Mouse (Mus musculus) hindbrain, embryonic 12.5 days (tissue): Measurements from ENCODE around the gene Ifngr1. TPM values are rescaled to one million over a fixed set of nuclear protein-coding genes. Genes with fewer than 3 reads are reported as not detected.

Experiments
- ATAC-seq: fragments of 200-750 bp; cut with Nextera tagmentation; 2 replicates; pipeline ENCODE4 v1.8.0; 2017; ENCODE audit warnings: moderate TSS enrichment; ENCODE audit not compliant: low FRiP score
- H3K27ac ChIP-seq: fragments of 300-500 bp; sonication (generic); 2 replicates; pipeline ENCODE4 v1.5.1; 2016; ENCODE audit warnings: mild to moderate bottlenecking
- H3K27me3 ChIP-seq: fragments of 300-500 bp; sonication (generic); 2 replicates; pipeline ENCODE4 v1.6.1; 2016; ENCODE audit warnings: mild to moderate bottlenecking
- H3K36me3 ChIP-seq: fragments of 300-500 bp; sonication (generic); 2 replicates; pipeline ENCODE4 v1.6.1; 2016; ENCODE audit warnings: mild to moderate bottlenecking
- H3K4me1 ChIP-seq: fragments of 300-500 bp; sonication (generic); 2 replicates; pipeline ENCODE4 v1.6.1; 2016
- H3K4me2 ChIP-seq: fragments of 300-500 bp; sonication (generic); replicated peaks from 2 replicates; pipeline ENCODE4 v1.6.1; 2016; ENCODE audit warnings: mild to moderate bottlenecking
- H3K4me3 ChIP-seq: fragments of 300-500 bp; sonication (generic); 2 replicates; pipeline ENCODE4 v1.5.1; 2016; ENCODE audit warnings: mild to moderate bottlenecking
- H3K9ac ChIP-seq: fragments of 300-500 bp; sonication (generic); 2 replicates; pipeline ENCODE4 v1.6.1; 2016; ENCODE audit warnings: mild to moderate bottlenecking, moderate library complexity
- H3K9me3 ChIP-seq: fragments of 300-500 bp; sonication (generic); replicated peaks from 2 replicates; pipeline ENCODE4 v1.6.1; 2016; ENCODE audit warnings: mild to moderate bottlenecking
- WGBS: fragments of 180-500 bp; shearing (Covaris S2); methylation state at CpG from one replicate; pipeline ENCODE4 v1.1.7; 2016; 5-methylcytosine and 5-hydroxymethylcytosine counted together
- polyA plus RNA-seq: library from polyadenylated mRNA; unstranded; fragments of >200 nt; fragmentation: Nextera tagmentation; extraction: Ambion mirVana; gene quantifications from 2 replicates; pipeline ENCODE4 v1.2.1, GENCODE M21; 2016

Ifngr1 gene
- polyA plus RNA-seq, 1 experiment from 2014 or later, result 30.9 TPM

DNA sequence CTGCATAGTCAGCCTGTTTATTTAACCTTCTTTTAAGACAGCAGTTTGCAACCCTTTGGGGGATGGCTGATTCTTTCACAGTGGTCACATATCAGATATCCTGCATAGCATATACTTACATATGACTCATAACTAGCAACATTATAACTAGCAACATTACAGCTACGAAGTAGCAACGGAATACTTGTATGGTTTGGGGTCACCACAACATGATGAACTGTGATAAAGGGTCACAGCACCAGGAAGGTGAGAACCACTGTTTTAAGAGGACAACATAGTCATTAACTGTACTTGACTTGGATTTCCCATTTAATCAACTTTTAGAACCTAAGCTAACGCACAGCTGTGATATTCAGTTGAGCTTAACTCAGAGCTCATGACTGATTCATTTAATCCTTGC is 14.2 kb upstream of the Ifngr1 start:
- WGBS, result 92% methylated on average over 3 of the region's 3 CpGs
- Histone ChIP-seq H3K36me3 (no peaks in the 10 kb centered on the region), H3K4me2 (no peak overlapping the region), H3K9ac (no peak overlapping the region), H3K27me3 (no peaks in the 10 kb centered on the region), H3K4me1 (no peaks in the 10 kb centered on the region), H3K27ac (no peak overlapping the region), H3K4me3 (no peak overlapping the region), H3K9me3 (no peaks in the 10 kb centered on the region)
- ATAC-seq, result no peak

DNA sequence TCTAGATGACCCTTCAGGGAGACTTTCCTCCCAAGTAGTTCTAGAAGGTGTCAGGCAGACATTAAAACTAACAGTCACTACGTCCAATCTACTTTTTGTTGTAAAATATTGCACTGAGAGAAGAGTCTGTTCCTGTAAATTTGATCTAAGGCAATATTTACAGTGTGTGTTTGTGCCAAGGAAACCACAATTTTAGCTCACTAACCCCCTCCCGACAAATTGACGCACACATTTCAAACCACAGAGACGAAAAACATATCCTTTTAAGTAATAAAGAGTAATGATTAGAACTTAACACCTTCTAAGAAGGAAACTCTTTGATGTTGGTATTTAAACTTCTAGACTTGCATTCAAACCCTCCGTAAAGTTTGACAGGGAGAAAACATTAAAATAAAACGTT is 13.7 kb upstream of the Ifngr1 start:
- Histone ChIP-seq H3K4me2 (no peak overlapping the region), H3K4me1 (no peaks in the 10 kb centered on the region), H3K4me3 (no peak overlapping the region), H3K9me3 (no peaks in the 10 kb centered on the region), H3K36me3 (no peaks in the 10 kb centered on the region), H3K27me3 (no peaks in the 10 kb centered on the region), H3K27ac (no peak overlapping the region), H3K9ac (no peak overlapping the region)
- WGBS, result 89% methylated on average over 6 of the region's 6 CpGs
- no peak for ATAC-seq

DNA sequence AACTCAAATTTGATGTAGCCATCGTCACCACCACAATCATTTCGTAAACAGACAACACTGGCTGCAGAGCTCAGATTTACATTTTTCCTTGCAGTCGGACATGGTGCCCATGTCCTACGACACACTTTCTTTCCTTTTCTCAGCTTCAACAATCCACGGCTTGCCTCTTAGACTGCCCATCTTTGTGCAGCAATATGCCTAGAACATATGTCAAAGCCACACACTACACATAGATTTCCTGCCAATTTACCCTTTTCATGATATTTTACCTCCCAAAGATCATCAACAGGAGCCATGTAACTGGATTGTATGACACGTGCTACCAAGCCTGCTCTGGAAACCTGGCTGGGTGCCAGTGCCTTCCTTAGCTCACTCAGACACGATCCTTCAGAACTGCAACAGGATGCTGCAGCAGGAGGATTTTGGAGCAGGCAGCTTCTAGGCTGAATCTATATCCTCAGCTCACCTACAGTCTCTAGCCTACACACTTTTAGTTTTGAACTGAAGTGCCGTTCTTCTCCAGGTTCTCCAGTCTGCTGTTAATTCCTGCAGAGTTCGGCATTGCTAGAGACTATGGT is 13.3 kb upstream of the Ifngr1 start:
- no peak overlapping the region for H3K27ac ChIP-seq
- ATAC-seq, result no peak
- 78% methylated on average over 9 of the region's 9 CpGs for WGBS

DNA sequence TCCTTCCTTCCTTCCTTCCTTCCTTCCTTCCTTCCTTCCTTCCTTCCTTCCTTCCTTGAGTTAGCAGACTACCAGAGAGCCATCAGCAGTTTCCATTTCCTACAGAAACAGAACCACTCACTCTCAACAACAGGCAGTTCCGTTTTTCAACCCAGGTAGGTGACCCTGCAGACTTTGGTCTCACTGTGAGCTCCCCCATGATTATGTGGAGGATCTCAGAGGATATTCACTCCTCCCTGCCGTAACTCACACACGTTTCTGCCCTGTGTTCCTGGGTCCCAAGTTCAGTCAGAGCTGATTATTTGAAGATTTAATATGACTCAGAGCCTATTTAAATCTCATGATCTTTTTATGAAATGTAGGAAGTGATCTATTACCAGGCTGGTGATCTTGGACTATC is 11.1 kb upstream of the Ifngr1 start:
- ATAC-seq, result no peak
- 69% methylated on average over 3 of the region's 3 CpGs for WGBS
- no peaks in the 10 kb centered on the region for H3K36me3 ChIP-seq
- no peaks in the 10 kb centered on the region for H3K4me1 ChIP-seq
- H3K27me3 ChIP-seq, result no peaks in the 10 kb centered on the region
- H3K9me3 ChIP-seq, result no peaks in the 10 kb centered on the region
- H3K9ac ChIP-seq, result no peak overlapping the region
- no peak overlapping the region for H3K4me3 ChIP-seq
- H3K4me2 ChIP-seq, result no peak overlapping the region
- H3K27ac ChIP-seq, result no peak overlapping the region

More for the DNA sequence above, 13.3 kb upstream of the Ifngr1 start:
- no peak overlapping the region for H3K4me2 ChIP-seq
- H3K36me3 ChIP-seq, result no peaks in the 10 kb centered on the region
- no peaks in the 10 kb centered on the region for H3K4me1 ChIP-seq
- no peaks in the 10 kb centered on the region for H3K9me3 ChIP-seq
- H3K4me3 ChIP-seq, result no peak overlapping the region
- no peaks in the 10 kb centered on the region for H3K27me3 ChIP-seq
- H3K9ac ChIP-seq, result no peak overlapping the region

DNA sequence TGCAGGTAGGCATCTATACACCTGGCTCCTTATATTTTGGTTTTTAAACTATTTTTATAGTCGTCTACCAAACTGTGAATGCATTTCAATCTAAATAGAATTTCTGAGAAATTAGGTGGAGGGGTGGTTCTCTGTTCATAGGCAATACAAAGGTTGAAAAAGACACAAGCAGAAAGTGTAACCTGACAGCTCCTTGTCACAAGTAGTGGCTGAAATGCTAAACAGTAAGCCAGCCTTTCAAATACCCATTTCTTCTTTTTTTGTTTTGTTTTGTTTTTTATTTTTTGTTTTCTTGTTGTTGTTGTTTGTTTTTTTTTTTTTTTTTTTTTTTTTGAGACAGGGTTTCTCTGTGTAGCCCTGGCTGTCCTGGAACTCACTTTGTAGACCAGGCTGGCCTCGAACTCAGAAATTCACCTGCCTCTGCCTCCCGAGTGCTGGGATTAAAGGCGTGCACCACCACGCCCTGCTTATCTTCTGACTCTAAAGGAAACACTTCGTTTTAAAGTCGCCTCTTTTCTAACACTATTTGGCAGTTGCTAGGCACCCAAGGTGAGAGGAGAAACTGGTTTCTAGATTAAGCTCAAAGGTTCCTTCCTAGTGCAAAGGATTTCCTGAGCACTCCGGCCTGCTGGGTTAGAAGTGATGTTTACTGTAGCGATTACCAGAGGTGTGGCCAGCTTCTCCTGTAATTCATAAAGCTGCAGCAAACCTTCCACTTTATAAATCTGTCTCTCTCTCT is 9.7 kb upstream of the Ifngr1 start:
- Histone ChIP-seq H3K4me1 (no peaks in the 10 kb centered on the region), H3K27me3 (no peaks in the 10 kb centered on the region), H3K9me3 (no peaks in the 10 kb centered on the region), H3K9ac (no peak overlapping the region), H3K4me3 (no peak overlapping the region), H3K36me3 (no peaks in the 10 kb centered on the region), H3K27ac (no peak overlapping the region), H3K4me2 (no peak overlapping the region)
- WGBS, result 83% methylated on average over 9 of the region's 9 CpGs
- no peak for ATAC-seq

DNA sequence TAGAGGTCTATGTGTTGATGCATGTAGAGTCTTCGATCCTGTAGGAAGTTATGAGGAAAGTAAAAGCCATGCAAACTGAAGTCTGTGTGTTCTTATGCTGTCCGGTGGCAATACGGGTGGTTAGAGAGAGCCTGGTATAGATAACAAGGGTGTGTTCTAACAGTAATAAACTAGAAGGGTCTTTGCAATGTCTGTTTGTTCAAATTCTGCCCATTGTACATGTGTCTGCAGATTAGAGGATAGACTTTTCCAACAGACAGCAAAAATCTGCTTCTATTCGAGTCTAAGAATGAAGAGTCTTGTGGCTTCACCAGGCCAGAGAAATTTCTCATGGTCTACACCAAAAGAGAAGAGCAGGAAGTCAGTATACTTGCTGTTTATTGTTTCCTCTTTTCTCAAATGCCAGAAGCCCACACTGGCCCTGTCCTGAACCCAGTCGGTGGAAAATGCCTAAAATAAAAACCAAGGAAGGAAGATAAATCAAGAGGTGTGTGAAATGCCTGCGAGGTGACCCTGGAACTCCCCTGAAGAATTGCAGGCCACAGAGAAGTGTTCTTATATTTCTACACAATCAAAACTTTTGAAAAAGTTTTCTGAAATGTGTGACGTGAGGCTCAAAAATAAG is 8.8 kb upstream of the Ifngr1 start:
- H3K4me2 ChIP-seq, result no peak overlapping the region
- WGBS, result 80% methylated on average over 7 of the region's 7 CpGs
- no peaks in the 10 kb centered on the region for H3K9me3 ChIP-seq
- H3K36me3 ChIP-seq, result no peaks in the 10 kb centered on the region
- H3K27me3 ChIP-seq, result no peaks in the 10 kb centered on the region
- H3K9ac ChIP-seq, result no peak overlapping the region
- H3K4me1 ChIP-seq, result no peaks in the 10 kb centered on the region
- no peak for ATAC-seq
- H3K4me3 ChIP-seq, result no peak overlapping the region
- no peak overlapping the region for H3K27ac ChIP-seq

DNA sequence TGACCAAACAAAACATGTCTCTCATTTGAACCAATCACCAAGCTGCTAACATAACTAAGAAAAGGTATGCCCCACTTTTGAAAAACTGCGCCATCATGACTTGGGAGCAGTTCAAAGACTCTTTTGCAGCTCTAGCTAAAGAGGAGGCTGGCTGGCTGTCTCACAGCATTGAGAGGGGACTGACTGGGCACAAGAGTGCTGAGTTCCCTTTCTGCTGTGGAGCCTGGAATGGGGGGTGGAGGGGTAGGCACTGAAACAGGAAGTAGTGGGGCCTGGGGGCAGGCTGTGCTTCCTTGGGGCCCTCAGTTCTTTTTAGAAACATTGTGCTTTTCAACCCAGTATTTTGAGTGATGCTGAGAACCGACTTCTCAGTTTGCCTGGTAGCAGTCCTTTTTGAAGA is 7.7 kb upstream of the Ifngr1 start:
- no peak for ATAC-seq
- no peak overlapping the region for H3K4me3 ChIP-seq
- no peak overlapping the region for H3K4me2 ChIP-seq
- H3K27ac ChIP-seq, result no peak overlapping the region
- no peaks in the 10 kb centered on the region for H3K27me3 ChIP-seq
- H3K36me3 ChIP-seq, result no peaks in the 10 kb centered on the region
- H3K9ac ChIP-seq, result no peak overlapping the region
- no peaks in the 10 kb centered on the region for H3K4me1 ChIP-seq
- 78% methylated on average over 2 of the region's 2 CpGs for WGBS
- no peaks in the 10 kb centered on the region for H3K9me3 ChIP-seq

DNA sequence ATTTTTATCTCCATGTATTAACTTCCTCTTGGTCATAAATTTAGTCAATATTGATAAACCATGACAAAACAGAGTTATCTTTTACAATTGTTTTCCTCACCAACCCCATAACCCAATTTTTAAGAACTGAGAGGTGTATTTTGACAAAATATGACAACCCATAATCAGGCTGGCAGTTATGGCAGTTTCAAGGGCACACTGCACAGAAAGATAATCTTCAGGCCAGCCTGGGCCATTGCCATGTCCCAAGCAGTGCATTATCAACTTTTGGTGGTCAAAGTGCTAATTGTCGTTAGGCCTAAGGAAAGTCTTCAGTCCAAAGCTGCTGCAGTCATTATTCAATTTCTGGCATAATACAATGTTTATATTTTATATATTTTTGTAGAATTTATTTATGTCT is 6.9 kb upstream of the Ifngr1 start:
- no peak for ATAC-seq

DNA sequence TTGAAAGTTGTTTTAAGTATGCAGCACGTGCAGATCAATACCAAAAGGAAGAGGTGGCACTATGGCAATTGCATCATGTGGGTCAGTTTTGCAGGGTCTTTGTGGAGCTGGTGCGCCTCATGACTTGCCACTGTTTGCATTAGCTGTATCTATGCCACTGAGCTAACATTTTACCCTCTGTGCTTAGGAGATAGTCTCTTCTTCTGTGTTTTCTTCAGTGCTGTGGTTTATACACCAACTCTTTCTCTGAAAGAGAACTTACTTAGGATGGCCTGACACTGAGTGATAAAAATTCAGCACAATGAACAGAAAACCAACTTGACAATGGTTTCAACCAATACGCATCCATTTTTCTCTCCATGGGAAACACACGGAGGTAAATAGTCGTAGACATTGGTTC is 5.9 kb upstream of the Ifngr1 start:
- H3K4me2 ChIP-seq, result no peak overlapping the region
- no peak overlapping the region for H3K4me3 ChIP-seq
- no peaks in the 10 kb centered on the region for H3K9me3 ChIP-seq
- ATAC-seq, result no peak
- H3K4me1 ChIP-seq, result no peaks in the 10 kb centered on the region
- no peak overlapping the region for H3K27ac ChIP-seq
- no peaks in the 10 kb centered on the region for H3K36me3 ChIP-seq
- peaks cover 8% of the 10 kb centered on the region; the same call in 1 of the 2 replicates for H3K27me3 ChIP-seq
- WGBS, result 90% methylated on average over 5 of the region's 5 CpGs
- no peak overlapping the region for H3K9ac ChIP-seq

More for the DNA sequence above, 6.9 kb upstream of the Ifngr1 start:
- H3K4me3 ChIP-seq, result no peak overlapping the region
- H3K27me3 ChIP-seq, result peaks cover 4% of the 10 kb centered on the region; the same call in 1 of the 2 replicates
- H3K4me2 ChIP-seq, result no peak overlapping the region
- H3K9ac ChIP-seq, result no peak overlapping the region
- 92% methylated on average over 1 of the region's 1 CpGs for WGBS
- H3K4me1 ChIP-seq, result no peaks in the 10 kb centered on the region
- no peak overlapping the region for H3K27ac ChIP-seq
- no peaks in the 10 kb centered on the region for H3K36me3 ChIP-seq
- H3K9me3 ChIP-seq, result no peaks in the 10 kb centered on the region

DNA sequence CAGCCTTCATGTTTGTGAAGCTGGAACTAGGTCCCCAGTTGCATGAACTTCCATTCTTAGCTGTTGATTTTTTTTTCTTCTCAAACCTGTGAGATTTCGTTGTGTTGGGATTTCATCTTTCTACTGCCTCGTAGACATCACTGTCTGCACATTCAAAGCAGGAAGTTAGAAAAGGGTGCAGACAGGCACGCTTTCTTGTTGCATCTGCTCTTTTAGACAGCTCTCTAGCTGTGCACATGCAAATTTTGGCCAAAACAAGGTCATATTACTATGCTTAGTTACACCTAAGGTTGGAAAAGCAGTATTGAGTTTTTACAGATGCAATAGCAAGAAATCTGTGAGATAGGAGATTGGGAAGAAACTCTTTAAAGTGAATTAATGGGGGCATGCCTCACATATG is 4.5 kb upstream of the Ifngr1 start:
- Histone ChIP-seq H3K4me2 (no peak overlapping the region), H3K27me3 (peaks cover 8% of the 10 kb centered on the region; the same call in 1 of the 2 replicates), H3K4me3 (no peak overlapping the region), H3K27ac (no peak overlapping the region), H3K9ac (no peak overlapping the region), H3K9me3 (no peaks in the 10 kb centered on the region), H3K36me3 (no peaks in the 10 kb centered on the region), H3K4me1 (no peaks in the 10 kb centered on the region)
- ATAC-seq, result no peak
- WGBS, result 85% methylated on average over 3 of the region's 3 CpGs

DNA sequence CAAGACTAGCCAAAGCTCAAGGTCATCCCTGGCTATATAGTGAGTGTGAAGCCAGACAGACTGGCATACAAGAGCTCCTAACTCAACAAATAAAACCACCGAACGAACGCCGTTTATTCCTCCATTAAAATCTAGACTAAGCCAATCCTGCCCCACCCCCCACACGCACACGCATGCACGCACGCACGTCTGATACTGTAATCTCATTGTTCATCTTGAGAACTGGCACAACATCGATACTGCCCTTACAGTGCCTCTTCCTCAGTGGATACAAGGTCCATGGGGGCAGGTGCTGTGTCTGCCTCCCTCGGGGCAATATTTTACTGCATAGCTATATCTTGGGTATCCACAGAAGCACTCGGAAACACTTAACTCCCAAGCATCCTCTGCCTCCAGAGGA is 2.1 kb upstream of the Ifngr1 start:
- 87% methylated on average over 12 of the region's 12 CpGs for WGBS
- no peak for ATAC-seq
- H3K4me2 ChIP-seq, result no peak overlapping the region

DNA sequence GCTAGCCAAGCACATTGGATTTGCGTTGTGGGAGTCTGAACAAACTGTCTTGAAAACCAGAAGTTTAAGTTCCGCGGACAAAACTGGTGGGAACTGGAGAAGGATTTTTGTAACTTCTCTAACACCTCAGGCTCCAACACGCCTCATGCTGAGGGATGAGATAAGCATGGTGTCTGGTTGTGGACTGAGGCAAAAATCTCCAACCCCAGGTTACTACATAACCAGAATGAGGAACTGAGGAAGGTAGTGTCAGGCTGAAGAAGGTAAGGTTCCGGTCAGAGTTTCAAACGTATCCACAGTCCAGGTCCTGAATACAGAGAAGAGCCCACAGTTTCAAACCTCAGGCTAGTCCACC is 486 bp upstream of the Ifngr1 start:
- peak overlapping the region; percentile 63 for H3K4me2 ChIP-seq
- peak overlapping the region; percentile 63 for H3K4me3 ChIP-seq
- H3K27ac ChIP-seq, result no peak overlapping the region
- peaks cover 13% of the 10 kb centered on the region for H3K4me1 ChIP-seq
- ATAC-seq, result no peak
- no peak overlapping the region for H3K9ac ChIP-seq
- 26% methylated on average over 6 of the region's 6 CpGs for WGBS
- no peaks in the 10 kb centered on the region for H3K9me3 ChIP-seq
- peaks cover 8% of the 10 kb centered on the region; the same call in 1 of the 2 replicates for H3K27me3 ChIP-seq
- H3K36me3 ChIP-seq, result no peaks in the 10 kb centered on the region

More for the DNA sequence above, 2.1 kb upstream of the Ifngr1 start:
- Histone ChIP-seq H3K9ac (no peak overlapping the region), H3K36me3 (no peaks in the 10 kb centered on the region), H3K27me3 (peaks cover 8% of the 10 kb centered on the region; the same call in 1 of the 2 replicates), H3K27ac (no peak overlapping the region), H3K9me3 (no peaks in the 10 kb centered on the region), H3K4me1 (peaks cover 13% of the 10 kb centered on the region), H3K4me3 (no peak overlapping the region)
